Mouse (Mus musculus) kidney, postnatal 0 days (tissue): Measurements from ENCODE around the gene Gm21440. TPM values are rescaled to one million over a fixed set of nuclear protein-coding genes. Genes with fewer than 3 reads are reported as not detected.
"Not testable (repeated sequence)": the region's sequence is repeated elsewhere in the genome, so short reads cannot be mapped to it uniquely, and the experiment has no call there.

Experiments
- ATAC-seq: fragments of 200-750 bp; cut with Nextera tagmentation; replicated peaks from 2 replicates; pipeline ENCODE4 v1.8.0; 2017; ENCODE audit warnings: low read depth, moderate number of reproducible peaks, moderate TSS enrichment, moderate library complexity; ENCODE audit not compliant: low FRiP score
- DNase-seq: peaks from one replicate; pipeline ENCODE4 v3.0.0-alpha.2; 2016; ENCODE audit warnings: low spot score
- H3K27ac ChIP-seq: fragments of 300-500 bp; sonication (generic); 2 replicates; pipeline ENCODE4 v1.5.1; 2014; ENCODE audit warnings: mild to moderate bottlenecking
- H3K27me3 ChIP-seq: fragments of 300-500 bp; sonication (generic); 2 replicates; pipeline ENCODE4 v1.6.1; 2014; ENCODE audit warnings: low read length, mixed read lengths; ENCODE audit not compliant: insufficient read depth
- H3K36me3 ChIP-seq: fragments of 300-500 bp; sonication (generic); 2 replicates; pipeline ENCODE4 v1.6.1; 2014; ENCODE audit warnings: low read length, mixed read lengths; ENCODE audit not compliant: insufficient read depth
- H3K4me1 ChIP-seq: fragments of 300-500 bp; sonication (generic); replicated peaks from 2 replicates; pipeline ENCODE4 v1.6.1; 2014; ENCODE audit warnings: antibody characterized with exemption, low read length, mixed read lengths; ENCODE audit not compliant: insufficient read depth
- H3K4me2 ChIP-seq: fragments of 300-500 bp; sonication (generic); 2 replicates; pipeline ENCODE4 v1.6.1; 2014; ENCODE audit warnings: mild to moderate bottlenecking, low read length, moderate library complexity, mixed read lengths
- H3K4me3 ChIP-seq: fragments of 300-500 bp; sonication (generic); replicated peaks from 2 replicates; pipeline ENCODE4 v1.5.1; 2014; ENCODE audit warnings: low read depth, low read length
- H3K9ac ChIP-seq: fragments of 300-500 bp; sonication (generic); 2 replicates; pipeline ENCODE4 v1.6.1; 2014; ENCODE audit warnings: low read depth, low read length
- H3K9me3 ChIP-seq: fragments of 300-500 bp; sonication (generic); replicated peaks from 2 replicates; pipeline ENCODE4 v1.6.1; 2016; ENCODE audit warnings: low read length, inconsistent platforms, mixed read lengths
- WGBS: fragments of 180-500 bp; shearing (Covaris S2); extraction: QIAGEN DNeasy Blood & Tissue Kit; methylation state at CpG from one replicate; pipeline ENCODE4 v1.1.7; 2014; 5-methylcytosine and 5-hydroxymethylcytosine counted together
- polyA plus RNA-seq: library from polyadenylated mRNA; unstranded; fragments of >200 nt; fragmentation: Nextera tagmentation; extraction: Ambion mirVana; gene quantifications from 2 replicates; pipeline ENCODE4 v1.2.1, GENCODE M21; 2015

Gm21440 gene
- not detected in 2 replicates for polyA plus RNA-seq

- H3K4me2 ChIP-seq, H3K4me1 ChIP-seq, H3K27ac ChIP-seq, H3K36me3 ChIP-seq, H3K9me3 ChIP-seq, H3K9ac ChIP-seq, H3K4me3 ChIP-seq, H3K27me3 ChIP-seq, ATAC-seq, DNase-seq: not testable (repeated sequence)
Observed at GRCm38 (mm10) chrY:13252091-13252490, at the start of gene Gm21440, which contains the start of gene Gm21454. Gene Gm21440 (plus strand): TSS chrY:13252391. Gene Gm21454 (plus strand): TSS chrY:13252442.

- not testable (repeated sequence) for DNase-seq, H3K27ac ChIP-seq, H3K36me3 ChIP-seq, ATAC-seq, H3K27me3 ChIP-seq, H3K4me2 ChIP-seq, H3K4me1 ChIP-seq, H3K9ac ChIP-seq, H3K4me3 ChIP-seq, H3K9me3 ChIP-seq
- no CpG with 5 or more reads among the region's 3 CpGs for WGBS
Observed at GRCm38 (mm10) chrY:13223828-13224227, 28.4 kb upstream of the Gm21440 start, which contains the start of gene Gm21828. Gene Gm21828 (minus strand): TSS chrY:13223928.

Other genes starting within 250 kb of the Gm21440 start
- gene Gm20807, start 209.5 kb upstream of the Gm21440 start, polyA plus RNA-seq, result not detected in 2 replicates
- not detected in 2 replicates for gene Gm21891, start 118.9 kb upstream of the Gm21440 start, polyA plus RNA-seq
- not detected in 2 replicates for gene Gm21425, start 90.4 kb upstream of the Gm21440 start, polyA plus RNA-seq
- gene Gm21828, start 28.5 kb upstream of the Gm21440 start, polyA plus RNA-seq, result not detected in 2 replicates
- not detected in 2 replicates for gene Gm21454, start 51 bp downstream of the Gm21440 start, polyA plus RNA-seq
- gene Gm21725, start 96.7 kb downstream of the Gm21440 start, polyA plus RNA-seq, result not detected in 2 replicates
- not detected in 2 replicates for gene Gm21866, start 213.2 kb downstream of the Gm21440 start, polyA plus RNA-seq
- not detected in 2 replicates for gene Gm20773, start 241.6 kb downstream of the Gm21440 start, polyA plus RNA-seq